17 mouse cellular contexts compared by ENCODE assay signal in the genomic region with DNA sequence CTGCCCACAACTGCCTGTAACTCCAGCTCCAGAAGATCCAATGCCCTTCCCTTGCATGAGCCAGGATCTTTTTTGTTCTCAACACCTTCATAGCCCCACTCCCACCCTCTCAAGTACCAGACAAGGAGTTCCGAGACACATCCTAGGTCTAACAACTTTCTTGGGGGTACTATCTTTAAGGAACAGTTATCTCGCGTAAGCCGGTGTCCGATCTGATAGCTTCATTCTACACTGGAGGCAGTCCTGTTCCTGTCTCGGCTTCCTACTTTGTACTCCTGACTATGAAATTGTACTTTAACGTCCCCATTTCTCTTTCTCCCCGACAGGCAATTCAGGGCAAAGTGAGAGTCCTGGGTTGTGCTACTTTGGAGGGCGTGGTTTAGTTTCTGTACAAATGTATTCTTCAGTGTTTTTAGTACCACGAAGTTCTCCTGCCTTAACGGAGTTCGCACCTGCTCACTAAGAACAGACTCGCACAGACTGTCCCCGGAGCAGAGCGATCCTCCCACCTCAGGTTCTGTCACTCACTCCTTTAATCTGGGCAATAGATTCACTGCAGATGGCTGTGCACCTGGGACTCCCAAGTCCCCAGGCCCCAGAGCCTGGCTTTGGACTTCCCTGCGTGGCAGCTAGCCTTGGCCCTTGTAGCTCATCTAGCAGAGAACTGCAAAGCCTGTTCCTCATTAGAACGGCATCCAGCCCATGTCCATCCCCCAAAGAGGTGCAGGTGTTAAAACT. TPM values are rescaled to one million over a fixed set of nuclear protein-coding genes. Genes with fewer than 3 reads are reported as not detected.
DNase-seq lines count a peak whose midpoint lies in the region; ATAC-seq and TF ChIP-seq lines count a peak whose summit lies in the region.
"Had no signal": no experiment of that assay in that cellular context is flagged by ENCODE, and none has a peak within 500 bp of the region (broad histone marks: within the 10 kb centered on the region; RNA-seq: fewer than 3 reads in every experiment).

No protein-coding gene starts in this region.

- H3K9me3 ChIP-seq in G1E (replicated peaks): no peaks in the 10 kb centered on the region
- no peaks in the 10 kb centered on the region for H3K9me3 ChIP-seq in embryonic facial prominence, embryonic 14.5 days (ENCODE audit: control insufficient read depth, low read length)
- H3K9me3 ChIP-seq: embryonic facial prominence, embryonic 15.5 days had no signal

- no peaks in the 10 kb centered on the region for H3K36me3 ChIP-seq in G1E (replicated peaks)
- no peaks in the 10 kb centered on the region for H3K36me3 ChIP-seq in embryonic facial prominence, embryonic 14.5 days (ENCODE audit: control insufficient read depth, insufficient read depth, low read length)
- H3K36me3 ChIP-seq: embryonic facial prominence, embryonic 15.5 days had no signal

- peak; percentile 76 for ATAC-seq in cerebellum, adult (ENCODE audit: insufficient number of reproducible peaks, low FRiP score, low TSS enrichment)
- peak; percentile 66 for ATAC-seq in G1E (ENCODE audit: extremely low read depth, insufficient number of reproducible peaks, low FRiP score, poor library complexity, severe bottlenecking)
- 0 out of 2 replicates have a peak, but pooled peaks have one; percentile 60 for ATAC-seq in embryonic facial prominence, embryonic 14.5 days (ENCODE audit: low read depth)
- ATAC-seq: inflammation-experienced regulatory T-cells, adult 6 months; midbrain, embryonic 16.5 days had no signal

- DNase-seq in cerebellum, adult 9-10 months: no peak
- DNase-seq in layer of hippocampus, adult 11-12 months (ENCODE audit: low spot score): peak; percentile 34
- DNase-seq in layer of hippocampus, adult 9-10 months (ENCODE audit: low spot score): no peak
- DNase-seq in G1E (ENCODE audit: low spot score): peak; percentile 48
- DNase-seq in embryonic facial prominence, embryonic 14.5 days (ENCODE audit: low spot score): peak; percentile 14
- no peak for DNase-seq in lung, postnatal 14 days
- DNase-seq in frontal cortex, postnatal 36 days (ENCODE audit: low spot score in 2 of 2): no peak
- DNase-seq: adrenal gland, adult 2 months; heart, adult 18-20 months; heart, postnatal 36 days had no signal

- TF ChIP-seq CTCF in G1E (IDR thresholded peaks at IDR 0.05; ENCODE audit: low read depth, low read length): no peak

- no peak overlapping the region for H3K27ac ChIP-seq in embryonic facial prominence, embryonic 14.5 days (replicated peaks; ENCODE audit: low read depth, low read length)
- H3K27ac ChIP-seq: embryonic facial prominence, embryonic 15.5 days; kidney, postnatal 0 days had no signal

- no peak overlapping the region for H3K4me2 ChIP-seq in embryonic facial prominence, embryonic 14.5 days (ENCODE audit: low read depth, low read length)
- H3K4me2 ChIP-seq: embryonic facial prominence, embryonic 15.5 days had no signal

- peak overlapping the region; percentile 51; the same call in 1 of the 2 replicates for H3K4me3 ChIP-seq in G1E (ENCODE audit: low read depth, low read length)
- no peak overlapping the region for H3K4me3 ChIP-seq in embryonic facial prominence, embryonic 14.5 days (ENCODE audit: low read depth, low read length)
- H3K4me3 ChIP-seq: embryonic facial prominence, embryonic 15.5 days had no signal

- peaks cover 52% of the 10 kb centered on the region for H3K4me1 ChIP-seq in G1E (ENCODE audit: insufficient read depth, low read depth, low read length)
- H3K4me1 ChIP-seq in embryonic facial prominence, embryonic 14.5 days (ENCODE audit: control insufficient read depth, insufficient read depth, low read length): no peaks in the 10 kb centered on the region
- H3K4me1 ChIP-seq: embryonic facial prominence, embryonic 15.5 days had no signal

- no peak overlapping the region for H3K9ac ChIP-seq in embryonic facial prominence, embryonic 14.5 days (ENCODE audit: low read depth, low read length)
- H3K9ac ChIP-seq: embryonic facial prominence, embryonic 15.5 days had no signal

- 71% methylated on average over 17 of the region's 17 CpGs for WGBS in embryonic facial prominence, embryonic 14.5 days

- H3K27me3 ChIP-seq in G1E (ENCODE audit: insufficient read depth, low read length): peaks cover 9% of the 10 kb centered on the region
- no peaks in the 10 kb centered on the region for H3K27me3 ChIP-seq in embryonic facial prominence, embryonic 14.5 days (replicated peaks; ENCODE audit: control insufficient read depth, insufficient read depth, low read length)
- H3K27me3 ChIP-seq: embryonic facial prominence, embryonic 15.5 days had no signal

RNA-seq across cellular contexts. Expression of a gene that starts 19.9 kb away (rescaled TPM):
- total RNA-seq in G1E (2014; fragmentation: Nextera tagmentation): not detected in 2 replicates
- 0.17 and 0.33 TPM in 2 replicates for total RNA-seq in G1E (2017)
- polyA plus RNA-seq in G1E (2012): not detected in 2 replicates
- 0.05 and 0.08 TPM in 2 replicates for polyA plus RNA-seq in embryonic facial prominence, embryonic 14.5 days (2014; fragmentation: Nextera tagmentation; extraction: Ambion mirVana)
- total RNA-seq: adrenal gland, adult 2 months; heart, adult 18-20 months; heart, postnatal 36 days had no signal
- polyA plus RNA-seq: adrenal gland, adult 2 months; embryonic facial prominence, embryonic 15.5 days; inflammation-experienced regulatory T-cells, adult 6 months; kidney, postnatal 0 days; liver, embryonic 16.5 days; midbrain, embryonic 16.5 days; neural tube, embryonic 14.5 days had no signal

RNA-seq across cellular contexts. Expression of a gene that starts 51.4 kb away (rescaled TPM):
- total RNA-seq in G1E (2014; fragmentation: Nextera tagmentation) (9.0 and 10.8 TPM in 2 replicates), G1E (2017) (6.2 and 6.5 TPM in 2 replicates)
- polyA plus RNA-seq in G1E (2012): 2.6 and 3.2 TPM in 2 replicates
- 2.5 and 3.5 TPM in 2 replicates for polyA plus RNA-seq in embryonic facial prominence, embryonic 14.5 days (2014; fragmentation: Nextera tagmentation; extraction: Ambion mirVana)

RNA-seq across cellular contexts. Expression of a gene that starts 52.0 kb away (rescaled TPM):
- total RNA-seq in G1E (2014; fragmentation: Nextera tagmentation) (129 and 135 TPM in 2 replicates), G1E (2017) (25.2 and 27.9 TPM in 2 replicates)
- 21.0 and 32.5 TPM in 2 replicates for polyA plus RNA-seq in G1E (2012)
- 21.3 and 23.6 TPM in 2 replicates for polyA plus RNA-seq in embryonic facial prominence, embryonic 14.5 days (2014; fragmentation: Nextera tagmentation; extraction: Ambion mirVana)

RNA-seq across cellular contexts. Expression of a gene that starts 59.0 kb away (rescaled TPM):
- total RNA-seq in G1E (2014; fragmentation: Nextera tagmentation) (1,974 and 2,087 TPM in 2 replicates), G1E (2017) (482 and 539 TPM in 2 replicates)
- polyA plus RNA-seq in G1E (2012): 163 and 246 TPM in 2 replicates
- polyA plus RNA-seq in embryonic facial prominence, embryonic 14.5 days (2014; fragmentation: Nextera tagmentation; extraction: Ambion mirVana): 0.14 and 0.15 TPM in 2 replicates
- polyA plus RNA-seq: midbrain, embryonic 16.5 days; neural tube, embryonic 14.5 days had no signal

Comparison
In these comparisons a context has a peak if more than half of its experiments do, and no peak if none do; other contexts are left out.
1. DNase-seq: peak in layer of hippocampus, adult 11-12 months (single experiment), G1E (single experiment) and embryonic facial prominence, embryonic 14.5 days (single experiment); none in cerebellum, adult 9-10 months (single experiment), layer of hippocampus, adult 9-10 months (single experiment), lung, postnatal 14 days (single experiment) and frontal cortex, postnatal 36 days (0 of 2).
2. Peak in every context shown above with its lines, with median percentiles within 50 percentile points of each other: ATAC-seq.